Mouse (Mus musculus) myocyte (in vitro differentiated cells): ENCODE results near the gene Htr2a.

ENCODE experiments used
- CEBPB ChIP-seq: IDR thresholded peaks from 2 replicates; pipeline ENCODE4 v1.6.1; 2011; ENCODE audit warnings: mild to moderate bottlenecking, moderate library complexity; ENCODE audit not compliant: poor library complexity, insufficient read depth, severe bottlenecking
- MAX ChIP-seq: IDR thresholded peaks from one replicate; pipeline ENCODE4 v1.6.1; 2011; ENCODE audit warnings: low read depth, mild to moderate bottlenecking, control low read depth
- MYOD1 ChIP-seq, 3 experiments: IDR thresholded peaks; one replicate each; pipeline ENCODE4 v1.6.1; 2011; ENCODE audit warnings: control low read depth in 2 of 3, low read depth in 2 of 3, mild to moderate bottlenecking in 2 of 3, moderate library complexity in 1 of 3; ENCODE audit not compliant: insufficient read length in 2 of 3, control insufficient read depth in 1 of 3
- POLR2A ChIP-seq: IDR thresholded peaks from one replicate; pipeline ENCODE4 v1.6.1; 2011; ENCODE audit warnings: low read depth, mild to moderate bottlenecking, control low read depth, moderate library complexity; ENCODE audit not compliant: insufficient read length
- POLR2AphosphoS2 ChIP-seq: IDR thresholded peaks from one replicate; pipeline ENCODE4 v1.6.1; 2011; ENCODE audit warnings: low read depth, control low read depth; ENCODE audit not compliant: insufficient read length
- REST ChIP-seq: IDR thresholded peaks from one replicate; pipeline ENCODE4 v1.6.1; 2011; ENCODE audit warnings: mild to moderate bottlenecking, control low read depth, moderate library complexity; ENCODE audit not compliant: insufficient read depth, insufficient read length
- TCF12 ChIP-seq: IDR thresholded peaks from one replicate; pipeline ENCODE4 v1.6.1; 2011; ENCODE audit warnings: mild to moderate bottlenecking, control low read depth; ENCODE audit not compliant: poor library complexity, insufficient read depth, severe bottlenecking
- TCF3 ChIP-seq: IDR thresholded peaks from one replicate; pipeline ENCODE4 v1.6.1; 2011; ENCODE audit warnings: low read depth, control low read depth; ENCODE audit not compliant: insufficient read length
- USF1 ChIP-seq: IDR thresholded peaks from one replicate; pipeline ENCODE4 v1.6.1; 2011; ENCODE audit warnings: low read depth, mild to moderate bottlenecking, control low read depth, moderate library complexity

- no peak for TF ChIP-seq TCF12
- TF ChIP-seq POLR2A = no peak
- TF ChIP-seq POLR2AphosphoS2 = no peak
- TF ChIP-seq MAX = no peak
- TF ChIP-seq MYOD1 (IDR thresholded peaks at IDR 0.05; ENCODE audit: control insufficient read depth in 1 of 3, insufficient read length in 2 of 3, low read depth in 2 of 3) = no peak
- TF ChIP-seq CEBPB = peak; percentile 68; the same call in 1 of the 2 replicates
- TF ChIP-seq REST = no peak
- TF ChIP-seq USF1 = no peak
- TF ChIP-seq TCF3 = no peak
Observed at GRCm38 (mm10) chr14:74736850-74737249, 96.2 kb downstream of the Htr2a start.
